Mouse (Mus musculus) adrenal gland, adult 8-10 months (tissue): ENCODE measurements around the gene Ksr1. TPM values are rescaled to one million over a fixed set of nuclear protein-coding genes. Genes with fewer than 3 reads are reported as not detected.

Experiments
- DNase-seq: peaks from one replicate; pipeline ENCODE4 v3.0.0; 2022
- total RNA-seq, 4 experiments: library from RNA; stranded (reverse); gene quantifications; 2 replicates each; pipeline ENCODE4 v1.2.4; 2022

Ksr1 gene
- total RNA-seq, 4 experiments from 2014 or later = 10.2 to 19.2 (median 14.3) TPM

DNA sequence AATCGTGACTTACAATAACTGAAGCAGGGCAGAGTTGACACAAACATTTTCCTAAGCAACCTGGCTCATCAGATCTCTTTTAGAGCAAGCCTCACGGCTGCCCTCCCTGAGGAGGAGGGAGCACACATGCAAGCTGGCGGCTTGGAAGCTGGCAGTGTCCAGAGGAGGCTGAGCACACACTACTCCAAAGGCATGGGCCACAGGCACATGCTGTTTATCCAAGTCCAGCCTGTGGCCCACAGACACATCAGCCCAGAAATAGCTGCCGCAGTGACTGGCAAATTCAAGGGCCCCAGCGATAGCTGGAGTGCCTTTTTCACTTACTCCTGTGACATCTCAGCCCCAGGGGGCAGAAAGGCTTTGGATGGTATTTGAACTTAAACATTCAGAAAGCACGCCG lies 82.6 kb downstream of the Ksr1 start:
- DNase-seq = no peak

DNA sequence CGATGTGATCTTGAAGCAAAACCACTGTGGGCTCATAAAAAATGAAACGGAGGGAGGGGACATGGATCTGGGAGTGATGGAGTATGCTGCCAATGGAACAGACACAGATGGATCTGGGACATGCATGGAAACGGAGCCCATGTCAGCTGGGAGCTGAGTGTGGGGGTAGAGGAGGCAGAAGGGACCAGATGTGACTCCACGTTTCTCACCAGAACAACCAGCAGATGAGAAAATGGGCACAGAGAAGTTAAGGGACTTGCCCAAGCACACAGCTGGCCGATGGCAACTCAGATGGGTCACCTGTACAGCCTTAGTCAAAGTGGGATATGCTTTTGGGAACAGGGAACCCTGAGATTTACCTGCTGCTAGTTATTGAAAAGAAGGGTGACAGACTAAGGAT lies 83.3 kb downstream of the Ksr1 start:
- no peak for DNase-seq

DNA sequence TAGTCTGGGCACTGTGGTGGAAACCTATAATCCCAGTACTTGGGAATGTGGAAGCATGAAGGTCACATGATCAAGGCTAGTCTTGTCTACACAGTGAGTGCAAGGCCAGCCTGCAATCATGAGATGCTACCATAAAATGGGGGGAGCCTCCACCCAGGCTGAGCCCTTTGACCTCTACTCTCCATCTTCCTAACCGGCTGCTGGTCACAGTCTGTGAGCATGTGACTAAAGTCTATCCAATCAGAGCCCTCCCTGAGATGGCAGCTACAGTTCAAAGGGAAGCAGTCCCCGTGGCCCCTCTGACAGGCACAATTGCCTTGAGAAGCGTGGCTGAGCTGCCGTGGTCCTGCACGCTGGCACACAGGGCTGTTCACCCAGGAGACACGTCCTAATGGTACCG lies 84.4 kb downstream of the Ksr1 start:
- DNase-seq = no peak

DNA sequence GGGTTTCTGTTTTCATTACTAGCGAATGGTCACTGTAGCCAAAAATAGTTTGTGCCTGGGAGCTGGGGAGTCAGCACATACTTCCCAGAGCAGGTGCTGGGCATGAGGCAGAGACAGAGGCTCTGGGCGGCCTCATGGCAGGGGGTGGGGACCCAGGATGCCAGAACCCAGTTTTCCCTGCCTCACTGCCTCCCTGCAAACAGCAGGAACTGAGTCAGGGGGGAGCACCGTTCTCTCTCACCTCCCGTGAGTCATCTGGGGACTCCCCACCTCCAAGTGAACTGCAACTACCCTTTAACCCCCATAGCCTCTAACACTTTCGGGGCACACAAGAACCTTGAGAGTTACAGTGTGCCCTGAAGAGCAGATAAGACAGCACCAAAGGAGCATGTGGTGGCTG lies 86.4 kb downstream of the Ksr1 start:
- DNase-seq = no peak

DNA sequence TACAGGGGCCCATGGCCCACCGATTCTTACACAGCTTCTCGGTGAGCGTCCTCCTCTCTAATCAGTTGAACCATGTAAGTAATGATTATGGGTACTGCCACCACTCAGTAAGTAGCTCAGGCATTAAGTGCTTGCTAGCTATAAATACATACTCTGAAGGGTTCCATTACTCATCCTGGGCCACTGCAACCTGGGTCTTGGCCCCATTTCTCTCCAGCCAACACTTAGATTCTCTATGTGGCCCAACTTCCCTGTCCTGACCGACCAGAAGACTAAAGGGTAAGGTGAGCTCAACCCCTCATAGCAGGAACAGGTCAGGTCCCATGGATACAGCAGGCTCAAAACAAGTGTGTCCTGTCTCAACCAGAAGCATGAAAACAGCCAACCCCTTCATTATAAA lies 87.1 kb downstream of the Ksr1 start:
- DNase-seq = no peak

DNA sequence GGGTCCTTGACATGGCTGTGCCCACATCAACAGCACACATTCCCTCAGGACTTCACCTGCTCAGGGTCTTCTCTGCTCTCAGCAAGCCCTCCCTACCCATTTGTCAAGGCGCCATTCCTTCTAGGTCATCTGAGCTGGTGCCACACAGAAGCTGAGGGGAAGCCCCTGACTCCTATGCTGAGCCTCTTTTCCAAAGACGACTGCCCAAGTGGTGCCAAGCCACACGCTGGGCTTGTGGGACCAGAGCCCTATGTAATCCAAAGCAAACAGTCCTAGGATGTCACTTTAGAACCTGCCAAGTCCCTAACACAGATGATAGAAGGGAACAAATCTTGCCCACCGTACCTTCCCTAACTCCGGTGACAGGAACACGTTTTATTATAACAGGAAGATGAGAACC lies 87.6 kb downstream of the Ksr1 start:
- no peak for DNase-seq

DNA sequence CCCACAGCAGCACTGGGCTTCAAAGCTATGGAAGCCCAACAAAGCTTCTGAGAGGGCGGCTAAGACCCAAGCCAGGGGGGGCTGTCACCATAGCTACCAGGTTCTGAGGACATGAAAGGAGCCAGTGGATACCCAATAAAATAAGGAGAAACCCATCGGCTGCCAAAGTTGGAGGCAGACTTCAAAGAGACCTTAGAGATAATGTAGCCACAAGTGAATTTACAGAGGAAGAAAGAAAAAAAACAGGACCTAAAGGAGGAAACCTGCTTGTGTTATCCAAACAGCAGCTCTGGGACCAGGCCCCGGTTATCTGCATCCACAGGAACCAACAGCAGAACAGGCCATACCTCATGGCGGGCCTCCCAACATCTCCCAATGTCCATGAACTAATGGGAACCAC lies 88.4 kb downstream of the Ksr1 start:
- DNase-seq = no peak

DNA sequence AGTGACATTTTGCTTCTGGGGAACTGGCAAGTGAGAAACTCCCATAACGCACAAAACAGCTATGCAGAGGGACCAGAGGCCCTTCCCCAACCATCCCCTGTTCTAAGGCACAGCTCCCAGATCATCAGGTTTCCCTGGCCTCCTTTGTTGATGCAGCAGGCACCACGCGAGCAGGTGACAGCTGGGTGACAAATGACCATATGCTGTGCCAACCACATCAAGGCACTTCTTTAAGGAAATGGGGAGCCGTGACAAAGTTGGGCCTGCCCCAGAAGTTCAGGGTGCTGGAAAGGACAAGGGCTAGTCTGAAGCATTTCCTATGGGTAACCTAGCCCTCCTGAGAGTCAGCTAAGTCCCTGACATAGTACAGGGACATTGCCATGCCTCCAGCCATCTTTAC lies 89.3 kb downstream of the Ksr1 start:
- DNase-seq = no peak

DNA sequence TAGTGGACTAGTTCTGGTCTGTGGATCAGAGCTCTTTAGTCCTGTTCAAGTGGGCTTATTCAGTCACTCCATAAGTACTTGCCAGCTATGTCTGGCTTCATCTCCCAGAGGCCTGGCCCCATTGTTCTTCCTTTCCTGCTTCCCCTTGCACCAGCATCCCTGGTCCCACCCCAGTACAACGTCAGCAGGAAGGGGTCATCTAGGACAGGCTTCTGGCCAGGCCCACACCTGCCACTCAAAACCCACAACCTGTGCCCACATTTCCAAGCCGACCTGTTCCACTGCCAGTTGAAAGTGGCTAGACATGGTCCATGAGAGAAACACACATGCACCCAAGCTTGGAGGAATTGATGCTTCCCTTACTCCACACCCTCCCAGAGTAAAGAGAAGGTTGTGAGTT lies 90.2 kb downstream of the Ksr1 start:
- no peak for DNase-seq

DNA sequence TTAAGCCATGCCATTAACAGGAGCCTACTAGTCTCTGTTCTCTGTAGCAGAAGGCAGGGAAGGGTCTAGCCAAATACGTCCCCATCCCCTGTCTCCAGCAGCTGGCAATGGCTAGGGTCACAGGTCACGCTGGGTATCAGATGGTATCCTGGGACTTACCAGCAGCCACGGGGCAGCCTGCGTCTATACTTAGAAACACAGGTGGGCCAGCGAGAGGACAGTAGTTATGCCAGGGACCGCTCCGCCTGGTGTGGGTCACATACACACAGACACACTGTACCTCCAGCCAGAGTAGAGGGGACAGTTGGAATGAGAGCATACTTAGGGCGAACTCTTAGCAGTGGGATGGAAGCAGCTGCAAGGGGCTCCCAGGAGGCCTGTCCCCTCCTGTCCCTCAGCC lies 91.0 kb downstream of the Ksr1 start:
- no peak for DNase-seq

DNA sequence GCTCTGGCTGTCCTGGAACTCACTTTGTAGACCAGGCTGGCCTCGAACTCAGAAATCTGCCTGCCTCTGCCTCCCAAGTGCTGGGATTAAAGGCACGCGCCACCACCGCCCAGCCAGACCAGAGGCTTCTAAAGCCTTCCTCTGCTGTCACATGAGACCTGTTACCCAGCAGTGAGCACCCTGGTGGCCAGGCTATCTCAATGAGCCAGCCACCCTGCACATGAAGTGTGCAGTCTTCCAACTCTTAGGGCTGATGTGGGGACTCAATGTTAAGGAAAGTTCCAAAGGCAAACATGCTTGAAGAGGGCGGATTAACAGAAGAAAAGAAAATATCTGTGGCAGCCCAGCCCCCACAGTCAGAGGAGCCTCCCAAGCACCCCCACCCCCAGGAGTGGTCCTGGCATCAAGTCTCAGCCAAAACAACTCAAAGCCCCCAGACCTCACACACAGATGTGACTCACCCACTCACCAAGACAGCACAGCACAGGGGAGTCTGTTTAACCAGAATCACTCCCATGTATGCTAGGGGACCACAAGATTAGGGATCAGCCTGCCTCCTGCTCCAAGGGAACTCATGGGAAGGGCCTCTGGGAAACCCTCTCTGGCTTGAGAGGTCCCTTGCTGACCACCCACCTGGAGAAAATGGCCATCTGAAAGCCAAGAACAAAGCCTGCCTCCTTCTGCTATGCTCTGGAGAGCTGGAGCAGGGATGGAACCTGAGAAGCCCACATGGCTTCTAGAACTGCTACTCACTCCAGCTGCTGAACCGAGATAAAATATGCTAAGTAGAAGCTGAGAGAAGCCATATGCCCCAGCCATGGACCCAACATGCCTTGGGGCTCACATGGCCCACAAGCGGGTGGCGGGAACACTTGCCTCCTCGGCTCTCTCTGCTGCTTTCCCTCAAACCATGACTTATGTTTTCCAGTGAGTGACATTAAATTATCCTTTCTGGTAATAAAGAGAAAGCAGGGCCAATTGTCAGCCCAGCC lies 91.8 kb downstream of the Ksr1 start:
- no peak for DNase-seq

DNA sequence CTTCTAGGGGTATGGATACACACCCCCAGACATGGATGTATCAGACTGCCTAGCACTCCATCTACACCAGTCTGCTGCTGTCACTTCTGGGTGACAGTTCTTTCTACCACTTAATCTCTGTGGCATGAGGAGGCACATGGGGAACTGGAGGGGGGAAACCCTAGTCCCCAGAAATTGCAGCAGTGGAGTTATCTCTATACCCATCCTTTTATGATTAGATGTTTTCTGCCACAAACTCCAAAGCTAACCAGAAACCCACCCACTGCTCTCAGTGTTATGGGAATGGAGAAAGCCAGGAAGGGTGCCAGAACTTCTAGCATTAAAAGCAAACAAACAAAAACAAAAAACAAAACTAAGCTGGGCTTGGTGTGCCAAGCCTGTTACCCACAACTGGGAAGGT lies 92.8 kb downstream of the Ksr1 start:
- DNase-seq = no peak

DNA sequence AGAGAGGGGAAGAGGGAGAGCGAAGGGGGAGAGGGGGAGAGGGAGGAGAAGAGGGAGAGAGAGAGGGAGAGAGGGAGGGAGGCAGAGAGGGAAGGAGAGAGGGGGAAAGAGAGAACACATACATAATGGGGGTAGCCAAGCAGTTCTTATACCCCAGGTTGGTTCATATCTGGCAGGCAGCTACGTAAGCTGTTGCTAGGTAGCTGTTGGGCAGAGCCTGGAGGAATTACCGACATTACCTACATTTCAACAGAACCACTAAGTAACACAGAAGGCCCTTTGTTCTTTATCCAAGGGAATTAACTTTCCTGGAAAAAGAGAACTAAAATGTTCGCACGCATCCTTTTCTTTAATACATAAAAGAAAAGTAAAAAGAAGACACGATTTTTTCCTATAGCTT lies 93.4 kb downstream of the Ksr1 start:
- DNase-seq = no peak

DNA sequence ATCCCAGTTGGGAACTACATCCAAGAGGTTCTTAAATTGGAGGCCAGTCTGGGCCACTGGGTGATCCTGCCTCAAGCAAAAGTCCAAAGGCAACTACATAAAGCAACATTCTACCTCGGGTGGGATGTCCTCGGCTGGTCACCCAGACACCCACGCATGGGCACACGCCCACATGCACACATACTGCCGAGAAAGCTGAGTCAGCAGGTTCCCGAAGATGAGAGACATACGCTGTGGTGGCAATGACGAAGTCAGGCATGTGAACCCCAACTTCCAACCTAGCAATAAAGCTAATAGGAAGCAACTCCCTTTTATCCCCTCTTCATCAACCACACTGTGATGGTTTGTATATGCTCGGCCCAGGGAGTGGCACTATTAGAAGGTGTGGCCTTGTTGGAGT lies 94.7 kb downstream of the Ksr1 start:
- no peak for DNase-seq

DNA sequence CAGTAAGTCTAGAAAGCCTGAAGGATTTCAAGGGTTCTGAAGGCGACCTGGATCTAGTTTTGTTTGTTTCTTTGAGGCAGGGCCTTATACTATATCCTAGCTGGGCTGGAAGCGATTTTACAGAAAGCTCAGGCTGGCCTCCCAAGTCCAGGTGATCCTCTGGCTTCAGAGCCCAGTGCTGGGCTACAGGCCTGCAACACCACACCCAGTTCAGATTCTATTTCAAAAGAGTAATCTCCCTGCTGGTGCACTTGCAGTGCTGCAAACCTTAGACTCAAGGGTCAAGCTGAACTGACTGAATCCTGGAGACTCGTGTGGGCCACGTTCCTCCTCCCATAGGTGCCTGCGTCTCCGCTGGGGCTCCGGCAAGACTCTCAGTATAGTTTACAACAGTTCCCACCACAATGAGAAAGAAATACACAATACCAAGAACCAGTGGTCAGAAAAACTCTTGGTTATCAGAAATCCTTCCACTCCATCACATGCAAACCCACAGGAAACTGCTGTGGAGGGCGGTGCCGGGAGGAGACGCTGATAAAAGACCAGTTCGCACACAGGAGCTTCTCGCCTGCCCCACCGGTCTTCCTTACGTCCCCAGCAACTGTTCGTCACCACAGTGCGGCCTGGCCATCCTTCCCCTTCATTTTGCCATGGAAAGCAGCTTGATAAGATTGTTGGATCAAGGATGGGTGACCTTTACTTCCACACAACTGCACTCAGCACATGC lies 95.3 kb downstream of the Ksr1 start:
- no peak for DNase-seq

DNA sequence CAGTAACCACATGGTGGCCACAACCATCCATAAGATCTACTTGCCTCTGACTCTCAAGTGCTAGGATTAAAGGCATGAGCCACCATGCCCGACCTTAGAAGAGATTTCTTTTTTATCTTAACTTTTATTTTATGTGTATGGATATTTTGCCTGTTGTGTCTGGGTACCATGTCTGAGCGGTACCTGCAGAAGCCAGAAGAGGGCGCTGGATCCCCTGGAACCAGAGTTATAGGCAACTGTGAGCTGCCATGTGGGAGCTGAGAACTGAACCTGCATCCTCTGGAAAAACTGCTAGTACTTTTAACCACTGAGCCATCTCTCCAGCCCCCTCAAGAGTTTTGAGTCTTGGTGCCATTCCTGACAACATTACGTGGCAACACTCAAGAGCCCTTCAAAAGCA lies 97.3 kb downstream of the Ksr1 start:
- DNase-seq = no peak

DNA sequence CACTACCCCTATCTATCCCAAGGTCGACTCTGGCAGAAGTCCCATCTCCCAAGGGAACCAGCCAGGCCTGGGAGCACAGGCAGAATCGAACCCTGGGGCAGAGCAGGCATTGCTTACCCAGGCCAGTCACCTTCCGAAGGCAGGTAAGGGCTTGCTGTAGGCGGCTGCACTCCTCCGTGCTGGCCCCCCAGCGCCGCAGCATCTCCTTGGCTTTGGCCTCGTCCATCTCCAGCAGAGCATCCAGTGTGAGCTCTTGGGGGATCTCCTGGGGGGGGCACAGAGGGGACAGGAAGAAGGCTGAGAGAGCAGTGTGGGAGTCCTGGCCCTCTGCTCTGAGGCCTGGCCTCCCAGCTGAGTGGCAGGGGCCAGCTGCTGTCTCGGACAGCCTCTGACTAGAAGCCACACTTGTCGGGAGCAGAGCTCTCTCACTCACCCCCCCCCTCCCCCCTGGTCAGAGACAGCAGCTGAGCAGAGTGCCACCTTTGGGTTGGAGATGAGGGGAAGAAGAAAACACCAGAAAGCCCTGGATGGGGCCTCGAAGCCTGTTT lies 99.0 kb downstream of the Ksr1 start:
- no peak for DNase-seq

DNA sequence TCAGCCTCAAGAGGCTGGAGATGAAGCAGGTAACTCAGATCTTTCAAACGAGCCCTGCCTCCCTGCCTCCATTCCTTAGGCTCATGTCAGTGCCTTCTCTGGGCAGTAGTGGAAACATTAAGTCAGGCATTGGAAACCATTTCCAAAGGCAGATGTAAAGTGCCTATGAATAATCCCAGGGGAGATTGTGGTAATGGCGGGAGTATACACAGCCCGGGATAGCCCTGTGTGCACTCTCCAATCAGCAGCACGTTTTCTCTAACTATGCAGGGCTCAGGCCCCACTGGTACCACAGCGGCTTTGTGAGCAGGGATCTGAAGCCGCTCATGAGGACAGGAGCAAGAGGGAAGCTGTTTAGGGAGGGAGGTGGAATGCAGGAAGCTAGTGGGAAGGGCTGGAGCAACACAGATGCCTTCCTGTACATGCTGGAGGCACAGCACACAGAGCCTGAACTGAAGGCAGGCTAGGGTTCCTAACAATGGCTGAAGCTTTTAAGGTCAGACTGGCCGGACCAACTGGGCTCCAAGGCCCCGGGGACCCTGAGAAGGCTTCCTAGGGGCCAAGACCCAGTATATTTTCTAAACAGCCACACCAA lies 99.5 kb downstream of the Ksr1 start:
- DNase-seq = no peak

DNA sequence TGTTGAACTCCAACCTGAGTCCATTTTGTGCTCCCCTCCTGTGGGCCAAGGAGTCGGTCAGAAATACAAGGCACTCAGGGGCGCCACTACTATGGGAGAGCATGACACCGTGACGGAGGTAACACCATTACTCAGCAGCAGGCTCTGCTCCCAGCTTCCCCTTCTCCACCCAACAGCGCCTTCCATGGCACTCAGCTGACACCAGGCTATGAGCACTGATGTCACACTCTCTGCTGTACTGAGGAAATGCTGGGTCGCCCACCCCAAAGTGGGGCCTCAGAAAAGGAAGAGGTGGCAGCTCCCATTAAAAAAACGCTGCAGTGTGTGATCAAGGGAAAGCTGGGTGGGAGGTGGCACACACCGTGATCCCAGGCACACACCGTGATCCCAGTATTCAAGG lies 101.0 kb downstream of the Ksr1 start:
- DNase-seq = no peak

DNA sequence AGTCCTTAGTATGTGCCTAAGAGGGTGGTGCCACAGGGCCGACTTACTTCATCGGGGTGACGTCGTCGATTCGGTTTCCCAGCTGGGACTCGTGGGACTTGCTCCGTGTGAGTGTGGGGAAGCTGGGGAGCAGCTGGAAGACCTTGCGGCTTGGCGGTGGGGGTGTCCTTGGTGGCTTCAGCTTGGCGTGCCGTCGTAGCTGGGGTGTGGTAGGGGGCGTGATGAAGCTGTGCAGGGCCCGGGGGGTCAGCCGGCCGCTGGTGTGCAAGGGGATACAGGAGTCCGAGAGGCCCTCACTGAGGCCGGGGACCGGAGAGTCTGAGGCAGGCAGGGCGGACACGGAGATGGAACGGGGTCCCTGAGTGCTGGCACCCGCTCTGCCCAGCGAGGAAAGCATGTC lies 101.4 kb downstream of the Ksr1 start:
- no peak for DNase-seq

DNA sequence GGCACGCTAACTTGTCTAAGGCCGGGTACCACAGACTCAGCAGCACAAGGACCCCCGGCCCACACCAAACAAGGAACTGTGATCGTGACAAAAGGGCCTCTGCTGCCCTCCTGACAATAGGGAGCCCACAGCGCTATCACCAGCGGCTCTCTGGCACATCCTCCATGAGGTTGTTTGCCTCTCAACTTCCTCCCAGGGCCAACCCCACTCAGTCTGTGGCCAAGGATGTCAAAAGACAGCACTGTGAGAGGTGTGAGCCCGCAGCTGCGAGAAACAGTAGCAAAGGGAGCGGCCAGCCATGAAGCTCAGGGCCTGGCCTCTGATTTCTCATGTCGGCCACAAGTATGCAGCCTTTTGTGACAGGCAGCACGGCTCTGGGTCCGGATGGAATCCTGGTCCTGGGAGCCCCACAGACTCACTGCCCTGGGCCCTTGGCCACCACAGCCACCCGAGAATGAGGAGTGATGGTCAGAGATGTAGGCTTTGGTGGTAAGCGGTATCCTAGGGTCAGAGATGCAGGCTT lies 104.2 kb downstream of the Ksr1 start:
- no peak for DNase-seq

DNA sequence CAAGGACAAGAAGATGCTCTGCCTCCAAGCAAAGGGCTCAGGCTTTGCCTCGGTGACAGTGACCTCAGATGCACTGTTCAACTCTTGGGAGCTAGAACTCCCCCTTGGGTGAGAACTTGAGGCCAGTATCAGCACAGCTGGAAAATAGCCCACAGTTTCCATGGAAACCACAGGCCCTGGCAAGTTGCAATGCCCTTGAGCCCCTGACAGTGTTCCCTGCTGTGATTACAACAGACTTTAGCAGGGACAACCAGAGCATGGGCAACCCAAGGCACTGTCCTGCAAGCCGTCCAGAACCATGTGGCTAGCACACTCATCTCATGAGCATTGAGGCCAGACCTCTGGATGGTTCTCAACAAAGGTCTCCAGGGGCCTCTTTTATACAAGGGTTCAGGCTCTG lies 106.7 kb downstream of the Ksr1 start:
- peak; percentile 94 for DNase-seq

DNA sequence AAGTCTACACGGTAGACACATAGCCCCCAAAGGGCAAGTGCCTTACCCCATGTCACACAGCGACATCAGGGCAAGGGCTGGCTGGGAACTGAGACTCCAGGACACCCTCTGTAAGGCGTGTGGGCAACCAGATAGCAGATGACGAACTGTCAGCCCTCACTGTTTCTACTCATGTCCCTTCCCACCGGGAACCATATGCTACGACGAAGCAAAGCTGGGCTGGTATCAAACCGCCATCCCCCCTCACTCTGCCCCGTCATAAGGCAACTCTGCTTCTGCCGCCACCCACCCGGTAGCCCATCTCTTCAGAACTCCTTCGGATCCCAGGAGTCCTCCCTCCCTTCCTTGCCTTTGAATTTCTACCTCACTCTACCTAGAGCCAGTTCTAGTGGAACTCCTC lies 108.7 kb downstream of the Ksr1 start:
- no peak for DNase-seq
